Mouse (Mus musculus) MEL (cell line): ENCODE measurements around the gene Hoxd8.

ENCODE experiments used
- BHLHE40 ChIP-seq: IDR thresholded peaks from 2 replicates; pipeline ENCODE4 v1.6.1; 2012; ENCODE audit warnings: low read depth, mild to moderate bottlenecking, inconsistent platforms, low read length, improper control_type of control experiment, borderline replicate concordance
- CHD2 ChIP-seq: IDR thresholded peaks from 2 replicates; pipeline ENCODE4 v1.6.1; 2011; ENCODE audit warnings: low read length, improper control_type of control experiment
- CTCF ChIP-seq, 3 experiments: IDR thresholded peaks in 2 of 3; conservative IDR thresholded peaks in 1 of 3; 2 replicates each; pipeline ENCODE4 v1.5.1; 2011 to 2012; ENCODE audit warnings: low read length in 3 of 3, low read depth in 2 of 3, mild to moderate bottlenecking in 2 of 3, improper control_type of control experiment in 1 of 3, inconsistent platforms in 1 of 3, mixed read lengths in 1 of 3, moderate library complexity in 1 of 3; ENCODE audit not compliant: control insufficient read depth in 1 of 3, insufficient read depth in 1 of 3, poor library complexity in 1 of 3, severe bottlenecking in 1 of 3
- ELF1 ChIP-seq: IDR thresholded peaks from 2 replicates; pipeline ENCODE4 v1.6.1; 2014; ENCODE audit warnings: low read depth, mild to moderate bottlenecking, inconsistent platforms, low read length, improper control_type of control experiment, moderate library complexity
- KAT2A ChIP-seq: conservative IDR thresholded peaks from 2 replicates; pipeline ENCODE4 v1.6.1; 2012; ENCODE audit warnings: low read depth, low read length, improper control_type of control experiment, inconsistent platforms
- MYC ChIP-seq: IDR thresholded peaks from 2 replicates; pipeline ENCODE4 v1.6.1; 2011; ENCODE audit warnings: low read depth, mild to moderate bottlenecking, low read length, improper control_type of control experiment, moderate library complexity
- POLR2A ChIP-seq, 2 experiments: IDR thresholded peaks; 2 replicates each; pipeline ENCODE4 v1.6.1; 2011 to 2012; ENCODE audit warnings: low read length in 2 of 2, mild to moderate bottlenecking in 2 of 2, control low read depth in 1 of 2, improper control_type of control experiment in 1 of 2, low read depth in 1 of 2, moderate library complexity in 1 of 2; ENCODE audit not compliant: control insufficient read depth in 1 of 2, insufficient read depth in 1 of 2, poor library complexity in 1 of 2
- UBTF ChIP-seq: IDR thresholded peaks from 2 replicates; pipeline ENCODE4 v1.6.1; 2012; ENCODE audit warnings: low read depth, mild to moderate bottlenecking, inconsistent platforms, low read length, improper control_type of control experiment, moderate library complexity, borderline replicate concordance; ENCODE audit not compliant: insufficient read depth
- ZC3H11A ChIP-seq: IDR thresholded peaks from 2 replicates; pipeline ENCODE4 v1.6.1; 2012; ENCODE audit warnings: low read depth, mild to moderate bottlenecking, inconsistent platforms, low read length, improper control_type of control experiment

- TF ChIP-seq KAT2A (no peak), POLR2A (IDR thresholded peaks at IDR 0.05; ENCODE audit: control insufficient read depth in 1 of 2, insufficient read depth in 1 of 2, low read depth in 1 of 2, low read length in 2 of 2, poor library complexity in 1 of 2) (no peak), CHD2 (no peak), CTCF (IDR thresholded peaks at IDR 0.05 in 2 of 3, conservative IDR thresholded peaks at IDR 0.05 in 1 of 3; ENCODE audit: control insufficient read depth in 1 of 3, insufficient read depth in 1 of 3, low read depth in 2 of 3, low read length in 3 of 3, poor library complexity in 1 of 3, severe bottlenecking in 1 of 3) (no peak), MYC (no peak), UBTF (no peak), ZC3H11A (no peak), ELF1 (no peak), BHLHE40 (no peak)
These were observed 559 bp upstream of the Hoxd8 start for GRCm38 (mm10) chr2:74703720-74704392.
